In the genomic region with DNA sequence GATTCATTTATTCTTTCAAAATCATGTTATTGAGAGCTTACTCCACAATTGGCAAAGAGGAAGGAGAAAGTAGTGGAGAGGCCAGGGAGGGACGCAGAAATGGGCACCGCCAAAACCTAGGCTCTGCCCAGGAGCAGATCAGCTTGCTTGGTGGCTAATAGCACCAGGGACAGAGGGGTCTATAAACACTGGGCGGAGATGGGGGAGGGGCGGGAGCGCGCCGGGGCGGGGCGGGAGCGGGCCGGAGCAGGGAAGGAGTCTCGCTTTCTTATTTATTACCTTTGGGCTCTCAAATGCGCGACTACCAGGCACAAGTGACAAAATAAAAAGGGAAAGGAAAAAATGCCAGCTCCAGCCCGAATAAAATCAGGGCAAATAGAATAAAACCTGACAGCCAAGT, we compare ENCODE assay signal across 16 mouse cellular contexts. TPM values are rescaled to one million over a fixed set of nuclear protein-coding genes. Genes with fewer than 3 reads are reported as not detected.
DNase-seq lines count a peak whose midpoint lies in the region; ATAC-seq lines count a peak whose summit lies in the region.
"Had no signal": no experiment of that assay in that cellular context is flagged by ENCODE, and none has a peak within 500 bp of the region (broad histone marks: within the 10 kb centered on the region; RNA-seq: fewer than 3 reads in every experiment).

No protein-coding gene starts in this region.

- H3K36me3 ChIP-seq in embryonic facial prominence, embryonic 12.5 days, result no peaks in the 10 kb centered on the region
- no peaks in the 10 kb centered on the region for H3K36me3 ChIP-seq in forebrain, embryonic 12.5 days (replicated peaks)
- no peaks in the 10 kb centered on the region for H3K36me3 ChIP-seq in hindbrain, embryonic 15.5 days
- H3K36me3 ChIP-seq in midbrain, embryonic 14.5 days (ENCODE audit: control insufficient read depth, insufficient read depth, low read length), result no peaks in the 10 kb centered on the region
- H3K36me3 ChIP-seq: lung, embryonic 15.5 days had no signal

- peaks cover 25% of the 10 kb centered on the region; the same call in 1 of the 2 replicates for H3K4me1 ChIP-seq in embryonic facial prominence, embryonic 12.5 days
- peaks cover 56% of the 10 kb centered on the region for H3K4me1 ChIP-seq in forebrain, embryonic 12.5 days
- H3K4me1 ChIP-seq in hindbrain, embryonic 15.5 days (replicated peaks), result peaks cover 53% of the 10 kb centered on the region
- peaks cover 51% of the 10 kb centered on the region for H3K4me1 ChIP-seq in midbrain, embryonic 14.5 days (ENCODE audit: control insufficient read depth, insufficient read depth, low read length)

- no peak overlapping the region for H3K27ac ChIP-seq in embryonic facial prominence, embryonic 12.5 days
- peak overlapping the region; percentile 19; the same call in 1 of the 2 replicates for H3K27ac ChIP-seq in forebrain, embryonic 12.5 days
- H3K27ac ChIP-seq in hindbrain, embryonic 15.5 days (replicated peaks), result no peak overlapping the region
- H3K27ac ChIP-seq in midbrain, embryonic 14.5 days (replicated peaks; ENCODE audit: low read depth, low read length), result peak overlapping the region; percentile 15
- H3K27ac ChIP-seq: heart, adult 2 months; lung, embryonic 15.5 days had no signal

- H3K9me3 ChIP-seq in embryonic facial prominence, embryonic 12.5 days, result no peaks in the 10 kb centered on the region
- no peaks in the 10 kb centered on the region for H3K9me3 ChIP-seq in forebrain, embryonic 12.5 days
- no peaks in the 10 kb centered on the region for H3K9me3 ChIP-seq in hindbrain, embryonic 15.5 days
- no peaks in the 10 kb centered on the region for H3K9me3 ChIP-seq in midbrain, embryonic 14.5 days (ENCODE audit: control insufficient read depth, low read length)
- H3K9me3 ChIP-seq: lung, embryonic 15.5 days had no signal

- no peak overlapping the region for H3K9ac ChIP-seq in embryonic facial prominence, embryonic 12.5 days
- no peak overlapping the region for H3K9ac ChIP-seq in forebrain, embryonic 12.5 days
- H3K9ac ChIP-seq in hindbrain, embryonic 15.5 days, result no peak overlapping the region
- H3K9ac ChIP-seq in midbrain, embryonic 14.5 days (replicated peaks; ENCODE audit: low read length), result no peak overlapping the region; the same call in 1 of the 2 replicates
- H3K9ac ChIP-seq: lung, embryonic 15.5 days had no signal

- DNase-seq in midbrain, embryonic 14.5 days, result peak; percentile 58
- DNase-seq in thymus, postnatal 14 days, result no peak
- no peak for DNase-seq in ovary, adult 18-20 months (ENCODE audit: low spot score)
- no peak for DNase-seq in cerebellum, postnatal 36 days
- no peak for DNase-seq in heart, postnatal 10 days
- DNase-seq: adrenal gland, adult 2 months; heart, adult 2 months; heart, postnatal 36 days; kidney, adult 9 months; layer of hippocampus, adult 9-11 months; spleen, adult 18-20 months had no signal

- WGBS in embryonic facial prominence, embryonic 12.5 days, result 2% methylated on average over 15 of the region's 15 CpGs
- WGBS in forebrain, embryonic 12.5 days, result 2% methylated on average over 15 of the region's 15 CpGs
- WGBS in hindbrain, embryonic 15.5 days, result 2% methylated on average over 15 of the region's 15 CpGs
- 2% methylated on average over 15 of the region's 15 CpGs for WGBS in midbrain, embryonic 14.5 days

- ATAC-seq in embryonic facial prominence, embryonic 12.5 days (ENCODE audit: insufficient number of reproducible peaks, insufficient read depth, low FRiP score, low TSS enrichment), result no peak
- peak; percentile 42; the same call in 1 of the 2 replicates for ATAC-seq in forebrain, embryonic 12.5 days (ENCODE audit: low FRiP score)
- no peak for ATAC-seq in hindbrain, embryonic 15.5 days (ENCODE audit: low FRiP score, low read depth)
- ATAC-seq in midbrain, embryonic 14.5 days (ENCODE audit: low FRiP score, low TSS enrichment), result no peak

- intact Hi-C loops in heart, postnatal 10 days (cut with DNase I), result no loop called here

- peaks cover 70% of the 10 kb centered on the region for H3K27me3 ChIP-seq in embryonic facial prominence, embryonic 12.5 days
- H3K27me3 ChIP-seq in forebrain, embryonic 12.5 days, result peaks cover 41% of the 10 kb centered on the region
- H3K27me3 ChIP-seq in hindbrain, embryonic 15.5 days, result peaks cover 7% of the 10 kb centered on the region
- peaks cover 5% of the 10 kb centered on the region; the same call in 1 of the 2 replicates for H3K27me3 ChIP-seq in midbrain, embryonic 14.5 days (ENCODE audit: control insufficient read depth, insufficient read depth, low read length)

- H3K4me2 ChIP-seq in embryonic facial prominence, embryonic 12.5 days (replicated peaks), result 0 out of 2 replicates have a peak overlapping the region, but pooled peaks have one; percentile 16
- peak overlapping the region; percentile 45 for H3K4me2 ChIP-seq in forebrain, embryonic 12.5 days
- peak overlapping the region; percentile 42 for H3K4me2 ChIP-seq in hindbrain, embryonic 15.5 days
- H3K4me2 ChIP-seq in midbrain, embryonic 14.5 days (ENCODE audit: low read length), result peak overlapping the region; percentile 39
- H3K4me2 ChIP-seq: lung, embryonic 15.5 days had no signal

- no peak overlapping the region for H3K4me3 ChIP-seq in embryonic facial prominence, embryonic 12.5 days
- H3K4me3 ChIP-seq in forebrain, embryonic 12.5 days (replicated peaks), result no peak overlapping the region
- no peak overlapping the region for H3K4me3 ChIP-seq in hindbrain, embryonic 15.5 days
- H3K4me3 ChIP-seq in midbrain, embryonic 14.5 days (replicated peaks; ENCODE audit: low read depth, low read length), result no peak overlapping the region
- H3K4me3 ChIP-seq: heart, adult 2 months; lung, embryonic 15.5 days had no signal

RNA-seq across cellular contexts. Expression of a gene that starts 23.7 kb away (rescaled TPM):
- polyA plus RNA-seq in embryonic facial prominence, embryonic 12.5 days (2016; fragmentation: Nextera tagmentation; extraction: Ambion mirVana), result 1.4 and 1.9 TPM in 2 replicates
- polyA plus RNA-seq in forebrain, embryonic 12.5 days (2016; fragmentation: Nextera tagmentation; extraction: Ambion mirVana), result 10.6 and 11.4 TPM in 2 replicates
- 16.4 and 16.6 TPM in 2 replicates for polyA plus RNA-seq in hindbrain, embryonic 15.5 days (2015; fragmentation: Nextera tagmentation; extraction: Ambion mirVana)
- 15.8 and 18.4 TPM in 2 replicates for polyA plus RNA-seq in midbrain, embryonic 14.5 days (2014; fragmentation: Nextera tagmentation; extraction: Ambion mirVana)
- total RNA-seq in heart, postnatal 10 days (2021), result under 1 TPM; 0.26 to 0.27 TPM
- total RNA-seq: megakaryocyte-erythroid progenitor cell, adult 5-6 weeks had no signal

Comparison
In these comparisons a context has a peak if more than half of its experiments do, and no peak if none do; other contexts are left out.
1. H3K27ac ChIP-seq: peak in forebrain, embryonic 12.5 days (single experiment) and midbrain, embryonic 14.5 days (single experiment); none in embryonic facial prominence, embryonic 12.5 days (single experiment) and hindbrain, embryonic 15.5 days (single experiment).
2. Peak in every context shown above with its lines, with median percentiles within 50 percentile points of each other: H3K4me2 ChIP-seq.